Mouse (Mus musculus): Measurements from ENCODE around the gene Mmab.

Gene Mmab

DNA sequence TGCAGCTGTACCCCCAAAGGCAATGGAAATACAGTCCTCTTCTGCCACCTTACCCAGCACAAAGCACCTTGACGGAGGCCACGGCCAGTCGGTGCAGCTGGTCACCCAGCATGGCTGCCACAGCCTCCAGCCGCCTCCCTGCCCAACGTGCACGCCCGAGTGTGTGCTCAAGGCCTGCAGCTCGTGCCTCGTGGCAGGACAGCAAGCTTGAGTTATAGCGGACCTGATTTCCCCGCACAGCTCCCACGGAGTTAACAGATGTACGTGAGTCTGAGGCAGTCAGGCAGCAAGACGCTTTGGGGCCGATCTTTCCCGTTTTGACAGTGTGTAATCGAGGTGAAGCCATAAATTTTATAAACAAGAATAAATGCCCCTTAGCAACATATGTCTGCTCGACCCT lies 15.2 kb downstream of the Mmab start:
- DNase-seq (ENCODE audit: low spot score) = no peak

DNA sequence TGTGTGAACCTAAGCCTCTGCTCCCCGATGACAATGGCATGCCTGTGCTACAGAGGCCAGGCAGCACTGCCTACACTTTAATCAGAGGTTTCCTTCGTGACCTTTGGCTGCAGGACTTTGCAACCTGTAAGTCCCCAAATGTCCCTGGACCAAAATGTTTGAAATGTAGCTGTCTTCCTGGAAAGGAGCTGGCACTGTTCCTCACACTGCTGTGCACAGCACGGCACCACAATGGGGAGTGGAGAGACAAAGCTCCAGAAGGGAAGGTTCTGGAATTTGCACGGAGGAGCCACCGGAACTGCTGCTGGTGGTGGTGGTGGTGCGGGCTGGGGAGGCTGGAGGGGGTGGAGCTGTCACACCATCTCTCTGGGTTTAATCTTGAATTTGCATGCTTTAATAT lies 17.1 kb downstream of the Mmab start:
- DNase-seq (ENCODE audit: low spot score) = no peak

DNA sequence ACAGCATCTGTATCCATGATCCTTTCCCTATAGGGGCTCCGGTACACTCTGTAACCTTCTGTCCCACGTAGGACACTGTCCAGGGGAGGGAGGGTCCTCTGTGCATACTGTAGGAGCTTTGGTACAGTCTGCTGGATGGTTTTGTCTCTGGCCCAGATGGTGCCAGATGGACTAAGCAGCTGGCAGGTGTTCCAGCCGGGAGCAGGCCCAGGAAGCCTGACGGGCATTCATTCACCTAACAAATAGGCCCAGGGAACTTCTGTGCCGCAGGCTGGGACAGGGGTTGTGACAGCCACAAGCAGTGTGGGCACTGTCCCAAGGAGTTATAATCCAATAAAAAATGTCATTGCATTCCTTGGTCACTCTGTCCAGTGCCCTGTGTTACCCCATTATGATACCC lies 19.9 kb downstream of the Mmab start:
- no peak for DNase-seq (ENCODE audit: low spot score)

DNA sequence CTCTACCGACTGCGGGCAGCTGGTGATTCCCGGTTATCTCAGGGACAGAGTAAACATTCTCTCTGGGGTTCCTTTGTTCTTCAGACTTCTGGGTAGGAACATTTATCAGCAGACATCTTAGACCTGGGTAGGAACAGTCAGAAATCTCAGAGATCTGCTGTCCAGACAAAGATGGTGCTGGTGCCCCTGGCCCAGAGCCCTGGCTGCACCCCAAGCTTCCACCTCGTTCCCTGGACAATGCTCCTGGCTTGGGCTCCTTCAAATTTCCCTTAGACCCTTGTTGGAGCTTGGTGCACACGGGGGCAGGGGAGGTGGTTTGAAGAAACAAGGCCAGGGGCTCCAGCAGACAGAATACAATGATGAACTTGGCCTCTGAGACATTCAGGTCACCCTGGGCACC lies 21.3 kb downstream of the Mmab start:
- no peak for DNase-seq (ENCODE audit: low spot score)

DNA sequence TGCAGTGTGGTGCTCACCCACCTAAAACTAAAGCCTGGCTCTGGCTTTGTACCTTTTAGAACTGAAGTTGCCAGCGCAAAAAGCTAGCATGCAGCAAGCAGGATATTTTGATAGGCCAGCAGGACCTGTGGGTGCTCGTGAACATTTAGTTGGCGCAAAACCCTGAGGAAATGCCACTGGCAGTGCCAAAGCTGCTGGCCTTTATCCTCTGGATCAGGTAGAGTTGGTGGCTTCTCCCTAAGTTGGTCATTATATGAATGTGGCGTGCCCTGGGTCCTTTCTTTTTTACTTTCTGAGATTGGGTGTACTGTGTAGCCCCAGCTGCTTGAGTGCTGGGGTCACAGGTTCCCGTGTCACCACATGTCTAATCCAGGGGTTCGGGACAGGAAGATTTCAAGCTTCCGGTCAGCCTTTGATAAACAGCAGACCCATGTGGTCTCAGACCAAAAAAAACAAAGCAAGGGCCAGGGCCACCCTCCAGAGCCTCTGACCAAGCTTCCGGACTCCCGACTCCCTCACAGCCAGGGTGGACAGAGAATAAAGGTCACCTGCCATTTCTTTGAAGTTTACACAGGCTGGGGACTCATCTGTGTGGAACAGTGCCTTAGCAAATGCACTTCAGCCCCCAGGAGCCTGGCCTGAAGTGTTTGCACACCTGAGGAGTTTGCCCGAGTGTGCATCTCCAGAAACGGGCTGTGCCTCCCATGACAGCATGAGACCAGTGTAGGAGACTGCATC lies 22.1 kb downstream of the Mmab start:
- no peak for DNase-seq (ENCODE audit: low spot score)

DNA sequence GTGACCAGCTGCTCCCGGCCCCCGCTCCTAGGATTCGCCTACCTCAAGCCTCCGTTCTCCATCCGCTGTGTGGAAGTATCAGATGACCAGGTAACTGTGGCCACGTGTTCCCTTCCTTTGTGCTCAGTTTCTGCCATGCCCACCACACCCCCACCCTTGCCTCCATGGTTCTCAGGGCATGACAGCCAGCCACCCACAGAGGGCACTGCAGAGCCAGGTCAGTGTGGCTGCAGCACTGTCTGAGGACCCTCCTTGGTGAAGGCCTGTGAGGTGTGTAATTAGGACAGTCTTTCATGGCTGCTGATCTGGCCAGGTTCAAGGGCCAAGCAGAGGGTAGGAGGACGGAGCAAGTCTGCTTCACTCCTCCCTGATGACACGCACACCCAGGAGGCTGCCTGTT lies 25.3 kb downstream of the Mmab start:
- peak; percentile 63 for DNase-seq (ENCODE audit: low spot score)

DNA sequence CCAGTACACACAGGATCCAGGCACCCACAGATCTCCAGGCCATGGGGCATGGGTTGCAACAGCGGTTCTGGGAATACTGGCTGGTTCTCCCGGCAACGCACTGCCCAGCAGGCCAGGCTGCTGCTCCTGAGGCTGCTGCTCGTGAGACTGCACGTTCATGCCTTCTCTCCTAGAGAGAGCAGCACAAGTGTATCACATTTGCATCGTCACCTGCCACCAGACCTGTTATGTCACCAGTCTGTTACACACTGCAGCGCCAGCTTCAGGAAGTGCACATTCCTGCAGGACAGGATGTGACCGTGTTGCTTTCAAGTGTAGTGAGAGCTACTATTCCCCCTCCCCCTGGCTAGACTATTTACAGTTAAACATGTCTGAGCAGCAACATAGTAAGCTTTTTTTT lies 27.0 kb downstream of the Mmab start:
- no peak for DNase-seq (ENCODE audit: low spot score)

DNA sequence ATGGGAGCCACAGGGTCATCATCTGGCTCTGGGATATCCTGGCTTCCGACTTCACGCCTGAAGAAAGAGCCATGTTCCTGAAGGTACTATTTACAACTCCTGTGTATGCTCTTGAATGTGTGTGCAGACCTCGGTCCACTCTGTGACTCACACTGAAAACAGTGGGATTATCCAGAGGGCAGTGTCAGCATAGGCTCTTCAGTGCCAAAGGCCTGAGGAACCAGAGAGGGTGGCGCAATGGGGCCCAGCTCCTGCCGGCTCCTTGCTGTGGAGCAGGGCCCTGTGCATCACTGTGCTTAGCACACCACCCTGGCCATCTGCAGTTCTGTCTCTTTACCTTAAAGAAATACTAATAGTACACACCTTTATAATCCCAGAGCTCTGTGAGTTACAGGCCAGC lies 28.3 kb downstream of the Mmab start:
- DNase-seq (ENCODE audit: low spot score) = no peak

DNA sequence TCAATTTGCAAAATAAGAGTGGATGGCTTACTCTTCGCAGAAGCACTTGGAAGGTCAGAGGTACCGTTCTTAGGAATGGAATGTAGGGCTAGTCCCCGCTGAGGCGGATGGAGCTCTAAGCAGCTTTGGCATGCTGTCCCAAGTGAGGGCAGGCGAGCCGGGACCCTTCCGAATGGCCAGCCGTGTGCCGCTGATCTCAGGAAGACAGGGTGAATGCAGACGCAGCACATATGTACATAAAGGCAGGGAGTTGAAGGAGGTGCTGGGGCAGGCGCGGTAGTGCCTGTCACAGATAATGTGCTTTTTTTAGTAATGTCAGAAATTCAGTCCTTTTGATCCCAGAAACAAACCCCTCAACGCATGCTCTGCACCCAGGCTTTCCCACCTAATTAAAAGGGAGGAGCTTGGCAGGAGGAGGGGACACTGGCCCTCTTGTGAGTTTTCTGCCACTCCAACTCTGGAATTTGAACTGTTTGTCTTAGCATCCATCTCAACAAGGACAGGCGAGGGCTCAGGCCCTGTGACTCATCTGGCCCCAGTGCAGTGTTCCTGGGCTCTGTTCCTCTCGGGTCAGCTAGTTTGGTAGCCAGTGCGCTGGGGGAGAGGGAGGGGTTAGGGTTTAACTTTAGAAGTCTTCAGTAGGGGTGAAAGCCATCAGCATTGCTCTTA lies 30.7 kb downstream of the Mmab start:
- DNase-seq (ENCODE audit: low spot score) = no peak

DNA sequence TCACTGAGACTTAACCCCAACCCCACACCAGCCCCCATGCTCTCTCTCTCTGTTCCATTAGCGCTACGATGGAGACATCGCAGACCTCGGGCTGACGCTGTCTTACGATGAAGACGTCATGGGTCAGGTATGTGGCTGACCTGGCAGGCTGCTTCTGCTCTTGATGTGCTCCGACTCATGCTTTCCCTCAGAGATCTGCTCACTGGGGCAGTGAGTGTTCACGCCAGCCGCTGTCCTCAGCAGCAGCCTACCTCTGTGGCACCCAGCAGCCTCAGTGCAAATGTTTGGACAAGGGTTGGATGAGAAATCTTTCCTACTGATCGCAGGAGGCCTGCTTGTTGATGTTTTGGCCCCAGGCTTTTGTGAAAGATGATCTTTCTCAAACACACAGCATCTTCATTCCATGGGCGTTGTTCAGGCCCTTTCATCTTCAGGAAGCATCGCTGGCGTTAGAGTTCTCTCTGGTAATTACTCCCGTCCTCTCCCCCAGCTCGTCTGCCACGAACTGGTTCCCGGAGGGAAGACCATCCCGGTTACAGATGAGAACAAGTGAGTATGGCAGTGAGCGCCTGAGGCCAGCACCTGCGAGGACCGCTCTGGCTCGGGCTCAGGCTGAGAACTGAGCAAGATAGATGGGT lies 31.4 kb downstream of the Mmab start:
- DNase-seq (ENCODE audit: low spot score) = no peak

DNA sequence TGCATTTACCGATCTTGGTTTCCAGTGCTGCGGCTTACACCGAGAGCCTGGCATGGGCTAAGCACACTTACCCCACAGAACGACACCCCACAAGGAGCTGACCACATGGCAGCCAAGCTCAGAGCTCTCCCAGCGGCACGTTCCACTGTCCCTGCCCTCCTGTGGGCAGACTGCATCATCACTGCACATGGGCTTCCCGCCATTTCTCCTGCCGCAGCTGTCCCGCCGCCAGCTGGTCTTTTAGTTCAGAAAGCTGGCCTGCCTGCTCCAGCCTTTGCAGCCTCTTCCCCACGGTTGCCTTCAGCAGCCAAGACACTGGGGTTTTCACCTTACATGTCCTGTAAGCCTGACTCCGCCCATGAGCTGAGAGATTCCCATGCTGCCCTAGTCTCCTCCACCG lies 33.4 kb downstream of the Mmab start:
- DNase-seq (ENCODE audit: low spot score) = no peak

DNA sequence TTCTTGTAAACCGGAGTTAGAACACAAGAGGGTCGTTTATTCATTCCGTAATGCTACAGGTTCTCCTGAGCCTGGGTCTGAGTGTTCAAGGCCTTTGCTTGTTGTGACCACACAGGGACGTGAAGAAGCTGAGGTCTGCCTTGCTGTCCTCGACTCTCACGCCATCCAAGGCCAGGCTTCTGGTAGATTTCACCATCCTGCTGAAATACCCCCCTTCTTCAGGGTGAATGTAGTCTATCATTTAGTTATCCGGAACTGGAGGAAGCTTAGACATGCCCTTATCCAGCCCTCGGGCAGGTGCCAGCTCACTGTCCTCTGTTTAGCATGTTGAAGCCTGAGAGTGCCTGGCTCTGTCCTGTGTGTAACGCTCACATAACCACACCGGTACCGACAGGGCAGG lies 35.0 kb downstream of the Mmab start:
- DNase-seq (ENCODE audit: low spot score) = no peak

DNA sequence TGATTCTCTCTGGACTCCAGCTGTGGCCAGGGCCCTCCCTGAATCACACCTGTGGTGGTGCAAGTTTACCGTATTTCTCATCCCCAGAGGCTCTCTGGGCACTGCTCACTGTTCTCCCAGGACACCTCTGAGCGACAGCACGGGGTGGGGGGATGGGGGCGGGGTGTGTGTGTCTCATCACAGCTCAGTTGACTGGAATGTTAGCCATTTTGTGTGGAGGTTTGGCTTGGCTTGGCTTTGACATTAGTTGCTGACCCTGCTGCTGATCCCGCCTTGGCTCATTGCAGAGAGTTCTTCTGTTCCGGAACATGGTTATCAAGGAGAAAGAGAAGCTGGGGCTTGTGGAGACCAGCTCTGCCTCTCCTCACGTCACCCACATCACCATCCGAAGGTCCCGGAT lies 36.0 kb downstream of the Mmab start:
- no peak for DNase-seq (ENCODE audit: low spot score)

DNA sequence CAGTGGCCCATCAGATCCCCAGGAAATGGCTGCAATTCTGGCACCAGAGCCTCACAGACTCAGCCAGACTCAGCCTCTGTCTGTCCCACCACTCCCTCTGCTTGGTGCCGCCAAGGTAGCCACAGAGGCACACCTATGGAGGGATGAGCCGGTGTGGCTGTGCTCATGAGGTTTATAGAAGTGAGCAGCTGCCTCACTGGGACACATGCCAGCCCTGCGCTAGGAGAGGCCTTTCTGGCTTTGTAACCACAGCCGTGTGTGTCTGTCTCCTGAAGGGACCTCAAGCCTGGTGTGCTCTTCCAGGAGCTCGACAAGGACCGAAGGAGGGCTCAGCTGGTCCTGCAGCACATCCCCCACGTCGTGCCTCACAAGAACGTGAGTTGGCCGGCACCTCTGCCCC lies 36.6 kb downstream of the Mmab start:
- DNase-seq (ENCODE audit: low spot score) = no peak

DNA sequence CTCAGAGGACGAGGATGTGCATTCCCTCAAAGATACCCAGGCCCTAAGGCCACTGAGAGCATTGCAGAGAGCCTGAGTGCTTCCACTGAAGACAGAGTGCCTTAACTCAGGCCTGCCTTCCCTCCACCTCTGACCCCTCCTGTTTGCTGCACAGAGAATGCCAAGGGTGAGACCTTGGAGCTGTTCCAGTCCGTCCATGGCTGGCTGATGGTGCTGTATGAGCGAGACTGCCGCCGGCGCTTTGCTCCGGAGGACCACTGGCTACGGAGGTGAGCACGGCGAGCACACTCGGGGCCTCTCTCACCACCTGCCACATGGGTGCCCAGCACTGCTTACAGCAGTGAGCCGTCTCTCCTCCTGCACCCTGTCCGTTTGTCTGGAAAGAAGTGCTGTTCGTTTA lies 37.3 kb downstream of the Mmab start:
- DNase-seq (ENCODE audit: low spot score) = no peak

DNA sequence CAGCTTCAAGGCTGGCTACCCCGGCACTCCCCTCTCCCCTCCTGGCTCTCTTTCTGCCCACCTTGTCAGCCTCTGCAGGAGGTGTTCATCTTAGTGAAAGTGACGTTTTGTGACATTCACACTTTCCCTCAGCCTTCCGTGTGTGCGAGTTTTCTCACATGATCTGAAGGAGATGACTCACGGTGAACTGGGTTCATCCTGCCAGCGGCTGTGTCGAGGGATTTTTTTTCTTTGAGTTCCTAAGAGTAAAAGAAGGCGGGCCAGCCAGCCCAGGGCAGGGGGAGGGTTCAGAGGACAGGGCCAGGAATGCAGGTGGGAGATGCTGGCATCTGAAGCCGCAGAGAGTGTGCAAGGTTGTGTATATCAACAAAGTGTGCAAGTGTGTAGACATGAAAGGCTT lies 50.7 kb downstream of the Mmab start:
- no peak for DNase-seq (ENCODE audit: low spot score)

DNA sequence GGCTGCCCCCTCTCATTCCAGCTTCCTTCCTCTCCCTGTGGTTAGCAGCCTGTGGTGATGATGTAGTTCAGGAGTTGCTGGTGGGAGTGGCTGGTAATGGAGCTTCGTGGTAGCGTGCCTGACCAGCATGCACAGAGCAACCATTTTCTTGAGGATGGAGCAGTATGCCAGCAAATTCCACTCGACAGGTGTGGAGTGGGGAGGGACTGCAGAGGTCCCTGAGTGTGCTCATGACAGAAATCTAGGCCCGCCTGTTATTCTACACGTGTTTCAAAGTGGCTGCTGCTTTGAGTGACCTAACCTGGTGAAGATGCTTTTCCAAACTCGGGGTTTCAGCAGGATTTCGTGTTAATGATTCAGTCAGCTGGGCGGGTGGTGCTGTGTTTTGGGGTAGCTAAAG lies 59.4 kb downstream of the Mmab start:
- DNase-seq (ENCODE audit: low spot score) = no peak

DNA sequence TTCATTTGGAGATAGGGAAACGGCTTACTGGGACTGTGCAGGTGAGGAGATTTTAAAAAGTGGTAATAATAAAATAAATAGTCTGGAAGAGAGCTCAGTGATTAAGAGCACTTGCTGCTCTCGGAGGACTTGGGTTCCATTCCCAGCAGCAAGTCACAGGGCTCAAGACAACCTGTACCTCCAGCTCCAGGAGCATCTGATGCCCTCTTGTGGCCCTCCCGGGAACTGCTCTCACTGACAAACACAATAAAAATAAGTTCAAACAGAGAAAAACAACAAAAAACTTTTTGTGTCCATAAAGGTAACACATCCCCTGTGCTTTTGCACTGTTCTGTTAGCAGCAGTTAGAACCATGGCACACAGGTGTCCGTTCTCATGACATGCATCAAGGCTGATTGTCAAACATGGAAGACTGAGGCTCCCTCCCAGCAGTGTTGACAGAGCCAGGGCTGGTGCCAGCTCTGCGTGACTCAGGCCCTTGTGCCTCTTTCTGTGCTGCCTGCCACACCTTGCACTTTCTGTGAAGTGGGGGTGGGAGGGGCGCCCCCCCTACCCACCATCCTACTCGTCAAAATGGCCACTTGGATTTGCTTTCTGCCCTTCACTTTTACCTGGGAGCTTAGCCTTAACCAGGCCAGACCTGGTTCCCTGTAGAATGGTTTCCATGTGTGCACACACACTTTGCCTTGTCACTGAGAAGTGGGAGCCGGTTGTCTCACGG lies 60.5 kb downstream of the Mmab start:
- DNase-seq (ENCODE audit: low spot score) = peak; percentile 62

All from retina, embryonic 14.5 days (tissue).